Mouse (Mus musculus) heart, adult 2 months (tissue): Measurements from ENCODE around the gene Ak2.

Source experiments
- CTCF ChIP-seq: fragments of 200-600 bp; IDR thresholded peaks from 2 replicates; pipeline ENCODE4 v1.8.1; 2022; ENCODE audit warnings: antibody characterized with exemption, mild to moderate bottlenecking, moderate library complexity
- POLR2A ChIP-seq: fragments of 200-500 bp; IDR thresholded peaks from 2 replicates; pipeline ENCODE4 v1.6.1; 2011; ENCODE audit warnings: mild to moderate bottlenecking, low read depth, low read length, control low read depth; ENCODE audit not compliant: insufficient read depth

- TF ChIP-seq POLR2A (peak; percentile 88), CTCF (no peak)
These were observed 1.4 kb downstream of the Ak2 start for GRCm38 (mm10) chr4:128993025-128993662.
